Mouse (Mus musculus) myocyte (in vitro differentiated cells): ENCODE results near the gene Dcbld2.

Experiments
- CEBPB ChIP-seq: IDR thresholded peaks from 2 replicates; pipeline ENCODE4 v1.6.1; 2011; ENCODE audit warnings: mild to moderate bottlenecking, moderate library complexity; ENCODE audit not compliant: poor library complexity, insufficient read depth, severe bottlenecking
- E2F4 ChIP-seq: IDR thresholded peaks from one replicate; pipeline ENCODE4 v1.6.1; 2011; ENCODE audit warnings: mild to moderate bottlenecking, control low read depth, moderate library complexity; ENCODE audit not compliant: insufficient read depth
- MAX ChIP-seq: IDR thresholded peaks from one replicate; pipeline ENCODE4 v1.6.1; 2011; ENCODE audit warnings: low read depth, mild to moderate bottlenecking, control low read depth
- MYOD1 ChIP-seq, 3 experiments: IDR thresholded peaks; one replicate each; pipeline ENCODE4 v1.6.1; 2011; ENCODE audit warnings: control low read depth in 2 of 3, low read depth in 2 of 3, mild to moderate bottlenecking in 2 of 3, moderate library complexity in 1 of 3; ENCODE audit not compliant: insufficient read length in 2 of 3, control insufficient read depth in 1 of 3
- MYOG ChIP-seq, 3 experiments: IDR thresholded peaks; one replicate each; pipeline ENCODE4 v1.6.1; 2011; ENCODE audit warnings: control low read depth in 2 of 3, low read depth in 2 of 3, mild to moderate bottlenecking in 2 of 3; ENCODE audit not compliant: insufficient read length in 2 of 3, control insufficient read depth in 1 of 3, insufficient read depth in 1 of 3
- POLR2A ChIP-seq: IDR thresholded peaks from one replicate; pipeline ENCODE4 v1.6.1; 2011; ENCODE audit warnings: low read depth, mild to moderate bottlenecking, control low read depth, moderate library complexity; ENCODE audit not compliant: insufficient read length
- POLR2AphosphoS2 ChIP-seq: IDR thresholded peaks from one replicate; pipeline ENCODE4 v1.6.1; 2011; ENCODE audit warnings: low read depth, control low read depth; ENCODE audit not compliant: insufficient read length
- REST ChIP-seq: IDR thresholded peaks from one replicate; pipeline ENCODE4 v1.6.1; 2011; ENCODE audit warnings: mild to moderate bottlenecking, control low read depth, moderate library complexity; ENCODE audit not compliant: insufficient read depth, insufficient read length
- SRF ChIP-seq: IDR thresholded peaks from one replicate; pipeline ENCODE4 v1.6.1; 2011; ENCODE audit warnings: low read depth; ENCODE audit not compliant: control insufficient read depth, insufficient read length
- TCF12 ChIP-seq: IDR thresholded peaks from one replicate; pipeline ENCODE4 v1.6.1; 2011; ENCODE audit warnings: mild to moderate bottlenecking, control low read depth; ENCODE audit not compliant: poor library complexity, insufficient read depth, severe bottlenecking
- TCF3 ChIP-seq: IDR thresholded peaks from one replicate; pipeline ENCODE4 v1.6.1; 2011; ENCODE audit warnings: low read depth, control low read depth; ENCODE audit not compliant: insufficient read length
- USF1 ChIP-seq: IDR thresholded peaks from one replicate; pipeline ENCODE4 v1.6.1; 2011; ENCODE audit warnings: low read depth, mild to moderate bottlenecking, control low read depth, moderate library complexity

GRCm38 (mm10) chr16:58449073-58449472 is 40.8 kb downstream of the Dcbld2 start:
- TF ChIP-seq E2F4, result no peak
- TF ChIP-seq POLR2A, result no peak
- no peak for TF ChIP-seq POLR2AphosphoS2
- no peak for TF ChIP-seq REST
- no peak for TF ChIP-seq USF1
- TF ChIP-seq MAX, result no peak
- no peak for TF ChIP-seq MYOD1 (IDR thresholded peaks at IDR 0.05; ENCODE audit: control insufficient read depth in 1 of 3, insufficient read length in 2 of 3, low read depth in 2 of 3)
- TF ChIP-seq SRF, result no peak
- no peak for TF ChIP-seq TCF12
- TF ChIP-seq TCF3, result no peak
- TF ChIP-seq CEBPB, result no peak
- no peak for TF ChIP-seq MYOG (IDR thresholded peaks at IDR 0.05; ENCODE audit: control insufficient read depth in 1 of 3, insufficient read depth in 1 of 3, insufficient read length in 2 of 3, low read depth in 2 of 3)
